Mouse (Mus musculus) liver, postnatal 0 days (tissue): ENCODE data around the gene Col25a1. TPM values are rescaled to one million over a fixed set of nuclear protein-coding genes. Genes with fewer than 3 reads are reported as not detected.

Experiments
- ATAC-seq: fragments of 200-750 bp; cut with Nextera tagmentation; 2 replicates; pipeline ENCODE4 v1.8.0; 2017; ENCODE audit warnings: mild to moderate bottlenecking, moderate library complexity
- DNase-seq: peaks from one replicate; pipeline ENCODE4 v3.0.0-alpha.2; 2016
- H3K27ac ChIP-seq: fragments of 300-500 bp; sonication (generic); 2 replicates; pipeline ENCODE4 v1.5.1; 2014; ENCODE audit warnings: antibody characterized with exemption, moderate library complexity, mild to moderate bottlenecking, low read depth
- H3K27me3 ChIP-seq: fragments of 300-500 bp; sonication (generic); 2 replicates; pipeline ENCODE4 v1.6.1; 2014; ENCODE audit warnings: low read length, control low read depth, mixed read lengths; ENCODE audit not compliant: insufficient read depth
- H3K36me3 ChIP-seq: fragments of 300-500 bp; sonication (generic); replicated peaks from 2 replicates; pipeline ENCODE4 v1.6.1; 2014; ENCODE audit warnings: mild to moderate bottlenecking, control low read depth, low read length, moderate library complexity, mixed read lengths; ENCODE audit not compliant: insufficient read depth
- H3K4me1 ChIP-seq: fragments of 300-500 bp; sonication (generic); 2 replicates; pipeline ENCODE4 v1.6.1; 2014; ENCODE audit warnings: antibody characterized with exemption, mild to moderate bottlenecking, control low read depth; ENCODE audit not compliant: insufficient read depth
- H3K4me2 ChIP-seq: fragments of 300-500 bp; sonication (generic); 2 replicates; pipeline ENCODE4 v1.6.1; 2014; ENCODE audit warnings: low read depth, mild to moderate bottlenecking, low read length, moderate library complexity, mixed read lengths
- H3K4me3 ChIP-seq: fragments of 300-500 bp; sonication (generic); 2 replicates; pipeline ENCODE4 v1.5.1; 2014; ENCODE audit warnings: low read depth, low read length
- H3K9ac ChIP-seq: fragments of 300-500 bp; sonication (generic); replicated peaks from 2 replicates; pipeline ENCODE4 v1.6.1; 2014; ENCODE audit warnings: mild to moderate bottlenecking, moderate library complexity
- H3K9me3 ChIP-seq: fragments of 300-500 bp; sonication (generic); 2 replicates; pipeline ENCODE4 v1.6.1; 2016; ENCODE audit warnings: mild to moderate bottlenecking, control low read depth, low read length, mixed read lengths
- CTCF ChIP-seq: sonication (generic); IDR thresholded peaks from 2 replicates; pipeline ENCODE4 v1.5.1; 2016; ENCODE audit warnings: antibody characterized with exemption, low read depth
- EP300 ChIP-seq: IDR thresholded peaks from 2 replicates; pipeline ENCODE4 v1.6.1; 2016; ENCODE audit warnings: antibody characterized with exemption, low read depth, mild to moderate bottlenecking
- WGBS: fragments of 180-500 bp; shearing (Covaris S2); extraction: QIAGEN DNeasy Blood & Tissue Kit; methylation state at CpG from one replicate; pipeline ENCODE4 v1.1.7; 2014; ENCODE audit not compliant: insufficient replicate concordance; 5-methylcytosine and 5-hydroxymethylcytosine counted together
- polyA plus RNA-seq: library from polyadenylated mRNA; unstranded; fragments of >200 nt; fragmentation: Nextera tagmentation; extraction: Ambion mirVana; gene quantifications from 2 replicates; pipeline ENCODE4 v1.2.1, GENCODE M21; 2015

Col25a1 gene
- polyA plus RNA-seq, 1 experiment from 2014 or later: 0.68 TPM

GRCm38 (mm10) chr3:130400716-130401559 lies 269.6 kb downstream of the Col25a1 start:
- Histone ChIP-seq H3K27ac (no peak overlapping the region), H3K4me2 (peak overlapping the region; percentile 49), H3K9ac (no peak overlapping the region), H3K27me3 (no peaks in the 10 kb centered on the region), H3K9me3 (no peaks in the 10 kb centered on the region), H3K4me3 (no peak overlapping the region), H3K4me1 (peaks cover 4% of the 10 kb centered on the region; the same call in 1 of the 2 replicates), H3K36me3 (no peaks in the 10 kb centered on the region)
- WGBS: 29% methylated on average over 13 of the region's 13 CpGs
- TF ChIP-seq EP300 (no peak), CTCF (no peak)
- DNase-seq (peak; percentile 30), ATAC-seq (peak; percentile 36; the same call in 1 of the 2 replicates)

- H3K36me3 ChIP-seq: no peaks in the 10 kb centered on the region
- WGBS: 43% methylated on average over 1 of the region's 1 CpGs
- no peak for ATAC-seq
- no peak overlapping the region for H3K27ac ChIP-seq
- peaks cover 4% of the 10 kb centered on the region; the same call in 1 of the 2 replicates for H3K4me1 ChIP-seq
- no peaks in the 10 kb centered on the region for H3K27me3 ChIP-seq
- TF ChIP-seq CTCF (no peak), EP300 (no peak)
- DNase-seq: no peak
- H3K4me2 ChIP-seq: peak overlapping the region; percentile 49; the same call in 1 of the 2 replicates
- H3K9me3 ChIP-seq: no peaks in the 10 kb centered on the region
- H3K4me3 ChIP-seq: no peak overlapping the region
- H3K9ac ChIP-seq: no peak overlapping the region
Observed at GRCm38 (mm10) chr3:130401560-130401852, 270.2 kb downstream of the Col25a1 start.

- 71% methylated on average over 8 of the region's 8 CpGs for WGBS
- no peak overlapping the region for H3K4me2 ChIP-seq
- no peaks in the 10 kb centered on the region for H3K9me3 ChIP-seq
- no peaks in the 10 kb centered on the region for H3K36me3 ChIP-seq
- DNase-seq (no peak), ATAC-seq (no peak)
- no peak overlapping the region for H3K4me3 ChIP-seq
- H3K27me3 ChIP-seq: no peaks in the 10 kb centered on the region
- H3K4me1 ChIP-seq: peaks cover 4% of the 10 kb centered on the region; the same call in 1 of the 2 replicates
- no peak overlapping the region for H3K27ac ChIP-seq
- no peak overlapping the region for H3K9ac ChIP-seq
- no peak for TF ChIP-seq EP300
- TF ChIP-seq CTCF: no peak
Observed at GRCm38 (mm10) chr3:130404525-130405409, 273.5 kb downstream of the Col25a1 start.

GRCm38 (mm10) chr3:130407201-130407600 lies 275.9 kb downstream of the Col25a1 start:
- Histone ChIP-seq H3K27ac (no peak overlapping the region), H3K4me2 (no peak overlapping the region), H3K36me3 (no peaks in the 10 kb centered on the region), H3K9me3 (no peaks in the 10 kb centered on the region), H3K27me3 (no peaks in the 10 kb centered on the region), H3K4me1 (no peaks in the 10 kb centered on the region), H3K9ac (no peak overlapping the region), H3K4me3 (no peak overlapping the region)
- 27% methylated on average over 6 of the region's 6 CpGs for WGBS
- TF ChIP-seq EP300 (no peak), CTCF (no peak)
- DNase-seq: no peak
- ATAC-seq: no peak

- WGBS: 43% methylated on average over 4 of the region's 4 CpGs
- Histone ChIP-seq H3K36me3 (no peaks in the 10 kb centered on the region), H3K4me3 (no peak overlapping the region), H3K27ac (no peak overlapping the region), H3K4me2 (no peak overlapping the region), H3K27me3 (no peaks in the 10 kb centered on the region), H3K4me1 (no peaks in the 10 kb centered on the region), H3K9ac (no peak overlapping the region), H3K9me3 (no peaks in the 10 kb centered on the region)
- DNase-seq: no peak
- ATAC-seq: no peak
- TF ChIP-seq EP300 (no peak), CTCF (no peak)
Observed at GRCm38 (mm10) chr3:130413239-130413638, 281.9 kb downstream of the Col25a1 start.

- Histone ChIP-seq H3K27me3 (no peaks in the 10 kb centered on the region), H3K4me2 (no peak overlapping the region), H3K9me3 (no peaks in the 10 kb centered on the region), H3K4me1 (no peaks in the 10 kb centered on the region), H3K36me3 (no peaks in the 10 kb centered on the region), H3K4me3 (no peak overlapping the region), H3K9ac (no peak overlapping the region), H3K27ac (no peak overlapping the region)
- no peak for DNase-seq
- ATAC-seq: no peak
- TF ChIP-seq CTCF (no peak), EP300 (no peak)
- WGBS: 77% methylated on average over 9 of the region's 9 CpGs
Observed at GRCm38 (mm10) chr3:130418951-130419350, 287.6 kb downstream of the Col25a1 start.
